23 mouse cellular contexts compared by ENCODE assay signal in the genomic region with DNA sequence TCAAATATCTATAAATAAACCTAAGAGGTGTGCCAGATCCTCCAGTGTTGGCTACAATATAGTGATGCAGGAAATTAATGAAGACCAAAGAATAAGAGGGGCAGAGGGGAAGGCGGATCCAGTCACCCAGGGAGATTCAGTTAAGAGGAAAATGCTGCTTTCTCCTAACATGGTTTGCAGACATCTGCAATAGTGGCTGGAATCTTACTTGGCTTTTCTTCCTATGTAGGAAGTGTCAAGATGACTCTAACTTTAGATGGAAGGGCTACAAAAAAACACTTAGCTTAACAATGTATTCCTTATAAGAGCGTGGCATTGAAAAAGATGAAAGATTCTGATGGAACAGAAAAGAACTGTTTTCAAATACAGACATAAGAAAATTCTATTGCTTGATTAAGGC.
DNase-seq lines count a peak whose midpoint lies in the region; ATAC-seq and TF ChIP-seq lines count a peak whose summit lies in the region.
"Had no signal": no experiment of that assay in that cellular context is flagged by ENCODE, and none has a peak within 500 bp of the region (broad histone marks: within the 10 kb centered on the region; RNA-seq: fewer than 3 reads in every experiment).

No protein-coding gene starts in this region.

- H3K4me3 ChIP-seq in left cerebral cortex, adult 2 months: no peak overlapping the region
- H3K4me3 ChIP-seq: embryonic facial prominence, embryonic 10.5 days; embryonic facial prominence, embryonic 12.5 days; forebrain, embryonic 12.5 days had no signal

- no peak for TF ChIP-seq CTCF in left cerebral cortex, adult 2 months (IDR thresholded peaks at IDR 0.05)

- H3K27ac ChIP-seq in left cerebral cortex, adult 2 months: peak overlapping the region; percentile 79
- H3K27ac ChIP-seq: embryonic facial prominence, embryonic 10.5 days; embryonic facial prominence, embryonic 12.5 days; forebrain, embryonic 12.5 days had no signal

- DNase-seq in frontal cortex, postnatal 10 days (ENCODE audit: low spot score in 2 of 2): no peak
- no peak for DNase-seq in left cerebral cortex, adult 2 months (ENCODE audit: extremely low spot score in 1 of 2, low spot score in 2 of 2)
- DNase-seq in left cerebral cortex, adult 11 months (ENCODE audit: low spot score): no peak
- peak; percentile 65 for DNase-seq in brain, adult 2 months (ENCODE audit: low read depth, low spot score)
- DNase-seq in heart, postnatal 4 days: no peak
- DNase-seq: adrenal gland, adult 8-10 months; adrenal gland, postnatal 14 days; adrenal gland, postnatal 36 days; B cell, adult 2 months; cerebellum, adult 11-12 months; cerebellum, adult 2 months; cerebellum, adult 9-10 months; cerebellum, postnatal 10 days; cerebellum, postnatal 25 days had no signal

- peak; percentile 69 for ATAC-seq in frontal cortex, adult (ENCODE audit: low TSS enrichment)
- ATAC-seq: activated CD4-positive, CD25-positive, alpha-beta regulatory T cell, adult 4 months; CD4-positive, CD25-positive, alpha-beta regulatory T cell, adult 4 months; forebrain, embryonic 14.5 days; forebrain, embryonic 16.5 days; Patski had no signal

- intact Hi-C loops in left cerebral cortex, adult 2 months (cut with DNase I): loop anchor here (5.0 kb wide), 1 partner anchor 71 kb away; no protein-coding TSS in a partner anchor
